Mouse (Mus musculus): ENCODE data around the gene Cxcl1.

- no peak for TF ChIP-seq CTCF (IDR thresholded peaks at IDR 0.05; ENCODE audit: extremely low read depth, insufficient read depth, insufficient read length, insufficient replicate concordance)
- TF ChIP-seq POLR2A (IDR thresholded peaks at IDR 0.05; ENCODE audit: low read depth, low read length) = no peak
Measured at GRCm38 (mm10) chr5:90879307-90880014, 11.6 kb upstream of the Cxcl1 start.

Measured in spleen, adult 2 months (tissue).